Mouse (Mus musculus) liver, embryonic 14.5 days (tissue): ENCODE results near the gene Rapgef6. TPM values are rescaled to one million over a fixed set of nuclear protein-coding genes. Genes with fewer than 3 reads are reported as not detected.

Experiments used
- ATAC-seq: fragments of 200-750 bp; cut with Nextera tagmentation; 2 replicates; pipeline ENCODE4 v1.8.0; 2017; ENCODE audit warnings: moderate number of reproducible peaks, mild to moderate bottlenecking, moderate library complexity; ENCODE audit not compliant: insufficient read depth
- DNase-seq, 3 experiments: peaks; one replicate each; pipeline ENCODE4 v3.0.0-alpha.2; 2012 to 2013; ENCODE audit warnings: low read depth in 3 of 3, low spot score in 3 of 3
- H3K27ac ChIP-seq: fragments of 300-500 bp; sonication (generic); 2 replicates; pipeline ENCODE4 v1.5.1; 2014; ENCODE audit warnings: moderate library complexity, mild to moderate bottlenecking, control low read depth, inconsistent platforms
- H3K27me3 ChIP-seq: fragments of 300-500 bp; sonication (generic); 2 replicates; pipeline ENCODE4 v1.6.1; 2014; ENCODE audit warnings: mild to moderate bottlenecking, low read length, moderate library complexity; ENCODE audit not compliant: control insufficient read depth, insufficient read depth
- H3K36me3 ChIP-seq: fragments of 300-500 bp; sonication (generic); replicated peaks from 2 replicates; pipeline ENCODE4 v1.6.1; 2014; ENCODE audit warnings: low read depth; ENCODE audit not compliant: control insufficient read depth, insufficient read depth
- H3K4me1 ChIP-seq, 2 experiments: fragments of 200-500 bp in 1 of 2; fragments of 300-500 bp in 1 of 2; sonication (generic) in 1 of 2; replicated peaks; 2 replicates each; pipeline ENCODE4 v1.6.1; 2012 to 2014; ENCODE audit warnings: antibody characterized with exemption in 1 of 2, inconsistent platforms in 1 of 2, low read length in 1 of 2; ENCODE audit not compliant: control insufficient read depth in 2 of 2, insufficient read depth in 2 of 2
- H3K4me2 ChIP-seq: fragments of 300-500 bp; sonication (generic); 2 replicates; pipeline ENCODE4 v1.6.1; 2014; ENCODE audit warnings: low read depth, mild to moderate bottlenecking, control low read depth, moderate library complexity
- H3K4me3 ChIP-seq, 2 experiments: fragments of 200-500 bp in 1 of 2; fragments of 300-500 bp in 1 of 2; sonication (generic) in 1 of 2; 2 replicates each; pipeline ENCODE4 v1.5.1; 2012 to 2014; ENCODE audit warnings: low read depth in 2 of 2, low read length in 2 of 2, mild to moderate bottlenecking in 2 of 2, control low read depth in 1 of 2, inconsistent platforms in 1 of 2, moderate library complexity in 1 of 2; ENCODE audit not compliant: insufficient read depth in 1 of 2
- H3K9ac ChIP-seq: fragments of 300-500 bp; sonication (generic); replicated peaks from 2 replicates; pipeline ENCODE4 v1.6.1; 2014; ENCODE audit warnings: mild to moderate bottlenecking, control low read depth, moderate library complexity
- H3K9me3 ChIP-seq: fragments of 300-500 bp; sonication (generic); 2 replicates; pipeline ENCODE4 v1.6.1; 2016; ENCODE audit warnings: low read length, mixed read lengths; ENCODE audit not compliant: control insufficient read depth
- CTCF ChIP-seq: IDR thresholded peaks from 2 replicates; pipeline ENCODE4 v1.5.1; 2016; ENCODE audit warnings: antibody characterized with exemption, low read depth, control low read depth
- EP300 ChIP-seq: IDR thresholded peaks from 2 replicates; pipeline ENCODE4 v1.6.1; 2016; ENCODE audit warnings: antibody characterized with exemption, low read depth
- WGBS: fragments of 180-500 bp; shearing (Covaris S2); extraction: QIAGEN DNeasy Blood & Tissue Kit; methylation state at CpG from one replicate; pipeline ENCODE4 v1.1.7; 2014; ENCODE audit not compliant: insufficient replicate concordance; 5-methylcytosine and 5-hydroxymethylcytosine counted together
- microRNA-seq: library from miRNA; unstranded; fragments of <30 nt; microRNA quantifications from one replicate; pipeline ENCODE4, GENCODE M21; 2016
- polyA plus RNA-seq, 2 experiments: library from polyadenylated mRNA; depleted of rRNA in 1 of 2; stranded (reverse) in 1 of 2; unstranded in 1 of 2; fragments of >200 nt; fragmentation: Nextera tagmentation in 1 of 2; extraction: Ambion mirVana in 1 of 2; gene quantifications; 2 replicates each; pipeline versions ENCODE4 v1.2.1 to v1.2.3; 2012 to 2014

Gene Rapgef6
- polyA plus RNA-seq, 2 experiments = 6.9 to 15.7 TPM

- Histone ChIP-seq H3K9ac (no peak overlapping the region), H3K36me3 (no peaks in the 10 kb centered on the region; the same call in 1 of the 2 replicates), H3K4me1 (peaks cover 0 to 5% of the 10 kb centered on the region in 2 experiments; a peak in 1 of 4 replicates), H3K27me3 (no peaks in the 10 kb centered on the region), H3K27ac (no peak overlapping the region), H3K4me3 (no peak overlapping the region), H3K4me2 (no peak overlapping the region), H3K9me3 (no peaks in the 10 kb centered on the region)
- DNase-seq (no peak), ATAC-seq (no peak)
- TF ChIP-seq EP300 (no peak), CTCF (no peak)
- 54% methylated on average over 2 of the region's 2 CpGs for WGBS
Measured at GRCm38 (mm10) chr11:54741330-54741729, 218.7 kb downstream of the Rapgef6 start.

GRCm38 (mm10) chr11:54744231-54744630 is 221.6 kb downstream of the Rapgef6 start:
- ATAC-seq (no peak), DNase-seq (no peak)
- Histone ChIP-seq H3K27me3 (no peaks in the 10 kb centered on the region), H3K27ac (no peak overlapping the region), H3K36me3 (no peaks in the 10 kb centered on the region), H3K4me2 (no peak overlapping the region), H3K9ac (no peak overlapping the region), H3K4me1 (peaks cover 0 to 2% of the 10 kb centered on the region in 2 experiments; a peak in 1 of 4 replicates), H3K9me3 (no peaks in the 10 kb centered on the region), H3K4me3 (no peak overlapping the region)
- TF ChIP-seq EP300 (no peak), CTCF (no peak)
- 83% methylated on average over 1 of the region's 1 CpGs for WGBS

Small RNA genes within 50 kb of the gene (microRNA-seq; reads per million reads assigned to microRNA genes)
- gene Gm26116 = not detected

Other genes with a start within 250 kb of the Rapgef6 start
- gene Acsl6, start 219.0 kb upstream of the Rapgef6 start, polyA plus RNA-seq (2012; rRNA removed) = 0.56 and 0.85 TPM in 2 replicates
- gene Acsl6, start 219.0 kb upstream of the Rapgef6 start, polyA plus RNA-seq (2014; fragmentation: Nextera tagmentation; extraction: Ambion mirVana) = 1.1 and 1.4 TPM in 2 replicates
- not detected in 2 replicates for gene Meikin, start 152.2 kb upstream of the Rapgef6 start, polyA plus RNA-seq (2012; rRNA removed)
- not detected in 2 replicates for gene Meikin, start 152.2 kb upstream of the Rapgef6 start, polyA plus RNA-seq (2014; fragmentation: Nextera tagmentation; extraction: Ambion mirVana)
- 1.7 and 2.6 TPM in 2 replicates for gene Fnip1, start 84.6 kb upstream of the Rapgef6 start, polyA plus RNA-seq (2012; rRNA removed)
- gene Fnip1, start 84.6 kb upstream of the Rapgef6 start, polyA plus RNA-seq (2014; fragmentation: Nextera tagmentation; extraction: Ambion mirVana) = 4.6 and 4.9 TPM in 2 replicates